Mouse (Mus musculus): ENCODE measurements around the gene Ern2.

- TF ChIP-seq POLR2A (IDR thresholded peaks at IDR 0.05; ENCODE audit: low read depth, low read length) (no peak), CTCF (IDR thresholded peaks at IDR 0.05; ENCODE audit: borderline replicate concordance, insufficient read depth, low read length) (no peak)
Observed at GRCm38 (mm10) chr7:122171613-122172012, 14.4 kb downstream of the Ern2 start.
